Mouse (Mus musculus) cerebellum, postnatal 25 days (tissue): ENCODE measurements around the gene Fez1.

Source experiments
- DNase-seq, 2 experiments: peaks; one replicate each; pipeline ENCODE4 v3.0.0; 2021; ENCODE audit warnings: mixed read lengths in 2 of 2

Gene Fez1

GRCm38 (mm10) chr9:36895009-36895693 lies 73.5 kb downstream of the Fez1 start:
- peak; percentile 80 to 90 for DNase-seq

- DNase-seq, result no peak
These were observed 76.9 kb downstream of the Fez1 start for GRCm38 (mm10) chr9:36898560-36898959.

DNA sequence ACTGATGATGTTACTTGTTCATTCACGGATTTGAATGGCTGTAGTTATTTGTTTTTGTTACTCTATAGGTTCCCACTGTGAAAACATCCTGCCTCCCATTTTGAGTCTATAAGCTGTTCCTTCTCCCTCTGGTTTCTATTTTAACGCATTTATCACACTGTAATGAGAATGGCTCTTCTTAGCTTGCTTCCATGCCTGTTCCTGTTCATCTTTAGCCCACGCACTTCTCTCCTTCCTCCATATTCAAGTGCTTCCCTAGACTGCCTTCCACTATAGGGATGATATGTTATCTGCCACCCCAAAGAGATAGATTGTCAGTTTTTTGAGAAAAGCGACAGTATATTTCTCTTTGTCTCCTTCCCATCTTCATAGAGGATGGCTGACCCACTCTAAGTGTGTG lies 78.8 kb downstream of the Fez1 start:
- no peak for DNase-seq

DNA sequence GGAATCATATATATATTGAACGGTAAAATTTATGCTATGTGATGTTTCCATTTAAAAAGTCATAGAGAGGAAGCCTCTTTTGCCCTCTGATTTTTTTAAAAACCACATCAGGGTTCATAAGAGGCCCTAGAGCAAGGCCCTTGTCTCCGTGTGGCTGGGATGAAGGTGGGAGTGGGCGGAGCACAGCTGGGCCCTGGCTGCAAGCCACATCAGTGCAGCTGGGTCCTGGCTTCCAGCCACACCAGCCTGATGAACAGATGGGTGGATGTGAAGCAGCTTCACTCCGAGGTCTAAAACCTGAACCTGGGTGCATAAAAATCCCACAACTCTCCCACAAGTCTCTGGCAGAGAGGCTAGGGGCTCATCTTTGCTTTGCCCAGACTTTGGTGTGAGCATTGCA lies 83.8 kb downstream of the Fez1 start:
- DNase-seq, result no peak

- DNase-seq, result peak; percentile 89 to 92
These were observed 94.7 kb downstream of the Fez1 start for GRCm38 (mm10) chr9:36916362-36916761.

- peak in 1 of 2 experiments; percentile 27 for DNase-seq
These were observed 95.3 kb downstream of the Fez1 start for GRCm38 (mm10) chr9:36916915-36917314.

- peak in 1 of 2 experiments; percentile 21 for DNase-seq
These were observed 96.9 kb downstream of the Fez1 start for GRCm38 (mm10) chr9:36918582-36918981.

DNA sequence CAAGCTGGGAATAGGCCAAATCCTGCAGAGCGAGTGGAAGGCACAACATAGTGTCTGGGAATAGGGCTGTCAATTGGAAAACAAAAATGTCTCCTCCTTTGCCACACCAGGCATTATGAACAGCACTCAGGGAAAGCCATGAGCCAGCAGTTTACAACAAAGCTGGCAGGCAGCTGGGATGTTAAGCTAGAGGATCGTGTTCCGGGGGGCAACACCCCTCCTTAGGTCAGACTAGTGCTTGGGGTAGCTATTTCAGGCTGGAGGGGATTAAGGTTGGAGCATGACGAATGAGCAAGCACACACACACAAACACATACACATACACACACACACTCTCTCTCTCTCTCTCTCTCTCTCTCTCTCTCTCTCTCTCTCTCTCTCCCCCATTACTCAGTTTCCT lies 97.8 kb downstream of the Fez1 start:
- no peak for DNase-seq

DNA sequence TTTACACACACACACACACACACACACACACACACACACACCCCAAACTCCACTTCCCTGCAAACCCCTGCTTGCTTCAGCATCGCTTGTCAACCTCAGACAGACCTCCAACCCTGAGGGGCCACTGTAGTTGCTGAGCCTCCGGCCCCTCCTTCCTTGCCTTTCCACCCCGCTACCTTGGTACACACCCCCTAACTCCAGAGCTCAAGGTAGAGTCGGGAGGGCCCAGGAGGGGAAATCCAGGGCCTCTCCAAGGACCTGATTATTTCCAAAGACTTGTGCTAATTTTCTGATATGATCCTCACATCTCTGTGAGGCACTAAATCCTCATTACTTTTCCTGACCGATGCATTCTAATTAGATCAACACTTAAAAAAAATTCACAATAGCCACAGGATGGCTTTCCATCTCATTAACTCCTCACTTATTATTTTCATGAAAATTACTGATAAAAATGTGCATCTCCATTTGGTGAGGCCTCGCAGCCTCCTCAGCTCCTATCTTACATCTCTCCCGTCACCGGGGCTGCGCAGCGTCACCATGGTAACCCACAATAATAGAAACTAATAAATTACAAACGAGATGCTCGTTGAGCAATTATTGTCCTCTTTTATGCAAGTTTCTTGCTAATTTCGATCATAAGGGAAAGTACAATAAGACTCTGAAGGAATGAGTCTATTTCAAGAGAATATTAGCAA lies 100.2 kb downstream of the Fez1 start:
- DNase-seq, result no peak

DNA sequence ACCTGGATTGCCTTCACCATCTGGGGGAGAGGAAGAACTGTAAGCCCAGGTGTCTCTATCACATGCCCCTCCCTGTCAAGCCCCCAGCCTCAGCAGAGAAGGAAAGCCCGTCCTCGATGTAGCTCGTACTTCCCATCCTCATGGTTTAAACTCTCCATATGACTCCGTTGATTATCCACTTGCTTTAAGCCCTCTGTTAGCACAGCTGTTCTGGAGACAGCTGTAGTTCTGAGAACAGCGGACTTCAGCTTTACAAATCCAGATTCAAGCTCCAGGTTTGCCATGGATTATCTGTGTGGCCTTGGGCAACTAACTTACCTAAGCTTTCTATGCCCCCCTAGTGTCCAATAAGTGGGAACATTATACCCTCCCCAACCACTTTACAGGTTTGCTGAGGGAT lies 102.1 kb downstream of the Fez1 start:
- no peak for DNase-seq
